ENCODE assay signal across 8 mouse cellular contexts in genomic region chr11:53762827-53763495, GRCm38 (mm10). TPM values are rescaled to one million over a fixed set of nuclear protein-coding genes. Genes with fewer than 3 reads are reported as not detected.
DNase-seq lines count a peak whose midpoint lies in the region; ATAC-seq lines count a peak whose summit lies in the region.

No protein-coding gene starts in this region.

- H3K4me2 ChIP-seq in embryonic facial prominence, embryonic 15.5 days (replicated peaks): peak overlapping the region; percentile 77
- peak overlapping the region; percentile 81 for H3K4me2 ChIP-seq in heart, embryonic 13.5 days
- H3K4me2 ChIP-seq in kidney, embryonic 16.5 days (replicated peaks; ENCODE audit: low read depth, low read length): peak overlapping the region; percentile 76
- H3K4me2 ChIP-seq in lung, embryonic 15.5 days: peak overlapping the region; percentile 71

- 4% methylated on average over 23 of the region's 23 CpGs for WGBS in embryonic facial prominence, embryonic 15.5 days
- WGBS in heart, embryonic 13.5 days: 4% methylated on average over 23 of the region's 23 CpGs
- 1% methylated on average over 23 of the region's 23 CpGs for WGBS in kidney, embryonic 16.5 days
- whole genome bisulfite sequencing in lung, embryonic 15.5 days: 2% methylated on average over 23 of the region's 23 CpGs

- no peaks in the 10 kb centered on the region for H3K9me3 ChIP-seq in embryonic facial prominence, embryonic 15.5 days (replicated peaks)
- no peaks in the 10 kb centered on the region for H3K9me3 ChIP-seq in heart, embryonic 13.5 days
- no peaks in the 10 kb centered on the region for H3K9me3 ChIP-seq in kidney, embryonic 16.5 days (ENCODE audit: low read length)
- H3K9me3 ChIP-seq in lung, embryonic 15.5 days: no peaks in the 10 kb centered on the region

- no peaks in the 10 kb centered on the region for H3K27me3 ChIP-seq in embryonic facial prominence, embryonic 15.5 days
- H3K27me3 ChIP-seq in heart, embryonic 13.5 days (replicated peaks): no peaks in the 10 kb centered on the region
- no peaks in the 10 kb centered on the region for H3K27me3 ChIP-seq in kidney, embryonic 16.5 days (ENCODE audit: insufficient read depth, low read length)
- no peaks in the 10 kb centered on the region for H3K27me3 ChIP-seq in lung, embryonic 15.5 days

- no peaks in the 10 kb centered on the region for H3K36me3 ChIP-seq in embryonic facial prominence, embryonic 15.5 days
- H3K36me3 ChIP-seq in heart, embryonic 13.5 days: no peaks in the 10 kb centered on the region
- H3K36me3 ChIP-seq in kidney, embryonic 16.5 days (ENCODE audit: insufficient read depth, low read length): no peaks in the 10 kb centered on the region
- H3K36me3 ChIP-seq in lung, embryonic 15.5 days: no peaks in the 10 kb centered on the region

- 0 out of 2 replicates have a peak overlapping the region, but pooled peaks have one; percentile 24 for H3K9ac ChIP-seq in embryonic facial prominence, embryonic 15.5 days
- peak overlapping the region; percentile 84 for H3K9ac ChIP-seq in heart, embryonic 13.5 days
- H3K9ac ChIP-seq in kidney, embryonic 16.5 days (replicated peaks; ENCODE audit: low read length): peak overlapping the region; percentile 58
- peak overlapping the region; percentile 14 for H3K9ac ChIP-seq in lung, embryonic 15.5 days

- ATAC-seq in embryonic facial prominence, embryonic 15.5 days (ENCODE audit: insufficient number of reproducible peaks, low FRiP score, low TSS enrichment, low read depth): no peak
- ATAC-seq in heart, embryonic 13.5 days (ENCODE audit: extremely low read depth, insufficient number of reproducible peaks, low FRiP score, low TSS enrichment): 0 out of 2 replicates have a peak, but pooled peaks have one; percentile 2
- peak; percentile 5 for ATAC-seq in kidney, embryonic 16.5 days (ENCODE audit: low FRiP score, low TSS enrichment)
- ATAC-seq in lung, embryonic 15.5 days (ENCODE audit: borderline replicate concordance, extremely low read depth, low FRiP score, low TSS enrichment): peak; percentile 19

- H3K27ac ChIP-seq in embryonic facial prominence, embryonic 15.5 days (replicated peaks): peak overlapping the region; percentile 95
- peak overlapping the region; percentile 97 for H3K27ac ChIP-seq in heart, embryonic 13.5 days (replicated peaks)
- peak overlapping the region; percentile 90 for H3K27ac ChIP-seq in kidney, embryonic 16.5 days (ENCODE audit: low read length)
- peak overlapping the region; percentile 96 for H3K27ac ChIP-seq in lung, embryonic 15.5 days

- H3K4me1 ChIP-seq in embryonic facial prominence, embryonic 15.5 days: peaks cover 54% of the 10 kb centered on the region
- peaks cover 64% of the 10 kb centered on the region for H3K4me1 ChIP-seq in heart, embryonic 13.5 days
- H3K4me1 ChIP-seq in kidney, embryonic 16.5 days (ENCODE audit: insufficient read depth, low read length): peaks cover 56% of the 10 kb centered on the region
- peaks cover 61% of the 10 kb centered on the region for H3K4me1 ChIP-seq in lung, embryonic 15.5 days

- H3K4me3 ChIP-seq in embryonic facial prominence, embryonic 15.5 days (replicated peaks): peak overlapping the region; percentile 39
- peak overlapping the region; percentile 47 for H3K4me3 ChIP-seq in heart, embryonic 13.5 days
- H3K4me3 ChIP-seq in kidney, embryonic 16.5 days (ENCODE audit: low read length): peak overlapping the region; percentile 44
- peak overlapping the region; percentile 26 for H3K4me3 ChIP-seq in lung, embryonic 15.5 days

- peak; percentile 81 for DNase-seq in CD4-positive helper T cell, adult 2 months (ENCODE audit: low read depth, low spot score)
- peak; percentile 90 for DNase-seq in adrenal gland, postnatal 25 days
- peak; percentile 84 for DNase-seq in ovary, adult 18-20 months (ENCODE audit: low spot score)
- peak; percentile 75 to 79 for DNase-seq in thymus, postnatal 36 days

RNA-seq across cellular contexts. Expression of gene Irf1, which starts 6.9 kb away (rescaled TPM):
- 30.4 and 33.8 TPM in 2 replicates for total RNA-seq in adrenal gland, postnatal 25 days (2021)
- polyA plus RNA-seq in embryonic facial prominence, embryonic 15.5 days (2015; fragmentation: Nextera tagmentation; extraction: Ambion mirVana): 14.8 and 16.2 TPM in 2 replicates
- 8.6 and 10.0 TPM in 2 replicates for polyA plus RNA-seq in heart, embryonic 13.5 days (2015; fragmentation: Nextera tagmentation; extraction: Ambion mirVana)
- polyA plus RNA-seq in kidney, embryonic 16.5 days (2015; fragmentation: Nextera tagmentation; extraction: Ambion mirVana): 16.9 and 17.4 TPM in 2 replicates
- 24.8 and 28.7 TPM in 2 replicates for polyA plus RNA-seq in lung, embryonic 15.5 days (2015; fragmentation: Nextera tagmentation; extraction: Ambion mirVana)

RNA-seq across cellular contexts. Expression of gene Gm17334, which starts 10.0 kb away (rescaled TPM):
- 1.9 TPM in 1 of 2 replicates, not detected in the other for total RNA-seq in adrenal gland, postnatal 25 days (2021)
- 0.31 and 0.50 TPM in 2 replicates for polyA plus RNA-seq in embryonic facial prominence, embryonic 15.5 days (2015; fragmentation: Nextera tagmentation; extraction: Ambion mirVana)
- 0.21 TPM in 1 of 2 replicates, not detected in the other for polyA plus RNA-seq in heart, embryonic 13.5 days (2015; fragmentation: Nextera tagmentation; extraction: Ambion mirVana)
- 0.27 and 0.30 TPM in 2 replicates for polyA plus RNA-seq in kidney, embryonic 16.5 days (2015; fragmentation: Nextera tagmentation; extraction: Ambion mirVana)
- polyA plus RNA-seq in lung, embryonic 15.5 days (2015; fragmentation: Nextera tagmentation; extraction: Ambion mirVana): 0.22 and 0.36 TPM in 2 replicates

RNA-seq across cellular contexts. Expression of gene Il5, which starts 42.4 kb away (rescaled TPM):
- not detected in 2 replicates for total RNA-seq in adrenal gland, postnatal 25 days (2021)
- not detected in 2 replicates for polyA plus RNA-seq in embryonic facial prominence, embryonic 15.5 days (2015; fragmentation: Nextera tagmentation; extraction: Ambion mirVana)
- polyA plus RNA-seq in heart, embryonic 13.5 days (2015; fragmentation: Nextera tagmentation; extraction: Ambion mirVana): not detected in 2 replicates
- not detected in 2 replicates for polyA plus RNA-seq in kidney, embryonic 16.5 days (2015; fragmentation: Nextera tagmentation; extraction: Ambion mirVana)
- polyA plus RNA-seq in lung, embryonic 15.5 days (2015; fragmentation: Nextera tagmentation; extraction: Ambion mirVana): 0.15 TPM in 1 of 2 replicates, not detected in the other

RNA-seq across cellular contexts. Expression of gene Rad50, which starts 55.8 kb away (rescaled TPM):
- total RNA-seq in adrenal gland, postnatal 25 days (2021): 19.7 and 22.0 TPM in 2 replicates
- 24.6 and 28.8 TPM in 2 replicates for polyA plus RNA-seq in embryonic facial prominence, embryonic 15.5 days (2015; fragmentation: Nextera tagmentation; extraction: Ambion mirVana)
- 19.1 and 20.3 TPM in 2 replicates for polyA plus RNA-seq in heart, embryonic 13.5 days (2015; fragmentation: Nextera tagmentation; extraction: Ambion mirVana)
- 24.9 TPM in 2 replicates for polyA plus RNA-seq in kidney, embryonic 16.5 days (2015; fragmentation: Nextera tagmentation; extraction: Ambion mirVana)
- 33.4 and 33.5 TPM in 2 replicates for polyA plus RNA-seq in lung, embryonic 15.5 days (2015; fragmentation: Nextera tagmentation; extraction: Ambion mirVana)

Comparison
In these comparisons a context has a peak if more than half of its experiments do, and no peak if none do; other contexts are left out.
1. H3K9ac ChIP-seq: peak in every context shown above with its lines; median percentile 84 in heart, embryonic 13.5 days; 58 in kidney, embryonic 16.5 days; 24 in embryonic facial prominence, embryonic 15.5 days; 14 in lung, embryonic 15.5 days.